Mouse (Mus musculus): ENCODE data around the gene Mkrn2. TPM values are rescaled to one million over a fixed set of nuclear protein-coding genes. Genes with fewer than 3 reads are reported as not detected.

The Mkrn2 gene
- polyA plus RNA-seq, 1 experiment from 2014 or later: 11.6 TPM

- H3K9ac ChIP-seq (replicated peaks): no peak overlapping the region
- ATAC-seq (no peak), DNase-seq (no peak)
- H3K36me3 ChIP-seq (replicated peaks; ENCODE audit: insufficient read depth, low read length): peaks cover 15% of the 10 kb centered on the region
- H3K4me2 ChIP-seq (ENCODE audit: low read depth, low read length): no peak overlapping the region
- no peak overlapping the region for H3K27ac ChIP-seq (ENCODE audit: low read depth)
- no peaks in the 10 kb centered on the region for H3K4me1 ChIP-seq (ENCODE audit: insufficient read depth)
- no peak overlapping the region for H3K4me3 ChIP-seq (ENCODE audit: low read depth, low read length)
- no peak for TF ChIP-seq EP300 (IDR thresholded peaks at IDR 0.05; ENCODE audit: low read depth)
- TF ChIP-seq CTCF (IDR thresholded peaks at IDR 0.05; ENCODE audit: low read depth): no peak
- no peaks in the 10 kb centered on the region for H3K27me3 ChIP-seq (ENCODE audit: insufficient read depth, low read length)
- 85% methylated on average over 7 of the region's 7 CpGs for WGBS (ENCODE audit: insufficient replicate concordance)
- H3K9me3 ChIP-seq (ENCODE audit: low read length): no peaks in the 10 kb centered on the region
These were observed 27.5 kb upstream of the Mkrn2 start for GRCm38 (mm10) chr6:115574171-115574570.

DNA sequence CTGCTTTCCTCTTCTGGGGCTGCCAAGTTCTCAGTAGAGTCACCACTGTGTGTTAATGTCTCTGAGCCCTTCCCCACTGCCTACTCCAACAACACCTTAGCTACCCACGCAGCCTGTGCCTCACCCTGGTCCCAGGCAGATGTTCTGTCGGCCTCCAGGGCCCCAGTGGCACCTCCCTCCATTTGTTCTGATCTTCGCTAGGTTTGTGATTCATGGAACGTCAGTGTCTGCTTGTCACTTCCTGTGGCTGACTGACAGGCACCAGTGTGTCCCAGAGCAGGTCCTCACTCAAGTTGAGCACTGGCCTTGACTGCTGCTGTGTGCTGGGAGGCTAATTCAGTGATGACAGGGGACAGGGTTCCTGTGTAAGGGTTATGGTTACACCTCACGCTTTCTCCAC lies 24.3 kb upstream of the Mkrn2 start:
- ATAC-seq: no peak
- no peak for DNase-seq
- Histone ChIP-seq H3K27me3 (ENCODE audit: insufficient read depth, low read length) (no peaks in the 10 kb centered on the region), H3K36me3 (replicated peaks; ENCODE audit: insufficient read depth, low read length) (peaks cover 8% of the 10 kb centered on the region; the same call in 1 of the 2 replicates), H3K4me2 (ENCODE audit: low read depth, low read length) (no peak overlapping the region), H3K4me1 (ENCODE audit: insufficient read depth) (no peaks in the 10 kb centered on the region), H3K27ac (ENCODE audit: low read depth) (no peak overlapping the region), H3K9ac (replicated peaks) (no peak overlapping the region), H3K9me3 (ENCODE audit: low read length) (no peaks in the 10 kb centered on the region), H3K4me3 (ENCODE audit: low read depth, low read length) (no peak overlapping the region)
- WGBS (ENCODE audit: insufficient replicate concordance): 71% methylated on average over 5 of the region's 5 CpGs
- TF ChIP-seq EP300 (IDR thresholded peaks at IDR 0.05; ENCODE audit: low read depth) (no peak), CTCF (IDR thresholded peaks at IDR 0.05; ENCODE audit: low read depth) (no peak)

DNA sequence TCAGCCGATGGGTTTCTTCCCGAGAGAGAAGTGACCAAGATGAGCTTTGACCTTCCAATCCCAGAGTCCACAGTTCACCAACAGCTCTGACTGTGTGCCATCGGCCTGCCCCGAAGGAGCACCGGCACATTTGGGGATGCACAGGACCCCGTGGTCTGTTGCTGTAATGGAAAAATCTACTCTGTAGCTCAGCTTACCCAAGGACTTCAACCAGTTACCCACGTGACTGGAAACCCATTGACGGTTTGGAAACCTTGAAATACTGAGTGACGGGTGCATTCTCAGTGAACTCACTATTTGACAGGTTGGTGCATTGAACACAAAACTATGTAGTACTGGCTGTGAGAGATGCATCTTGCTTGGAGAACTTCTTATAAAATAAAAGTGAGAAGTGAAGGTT lies 23.8 kb upstream of the Mkrn2 start:
- DNase-seq (no peak), ATAC-seq (no peak)
- Histone ChIP-seq H3K9me3 (ENCODE audit: low read length) (no peaks in the 10 kb centered on the region), H3K36me3 (replicated peaks; ENCODE audit: insufficient read depth, low read length) (peaks cover 8% of the 10 kb centered on the region; the same call in 1 of the 2 replicates), H3K4me1 (ENCODE audit: insufficient read depth) (no peaks in the 10 kb centered on the region; the same call in 1 of the 2 replicates), H3K9ac (replicated peaks) (no peak overlapping the region), H3K4me3 (ENCODE audit: low read depth, low read length) (no peak overlapping the region), H3K27me3 (ENCODE audit: insufficient read depth, low read length) (no peaks in the 10 kb centered on the region), H3K27ac (ENCODE audit: low read depth) (no peak overlapping the region), H3K4me2 (ENCODE audit: low read depth, low read length) (no peak overlapping the region)
- 80% methylated on average over 9 of the region's 9 CpGs for WGBS (ENCODE audit: insufficient replicate concordance)
- TF ChIP-seq CTCF (IDR thresholded peaks at IDR 0.05; ENCODE audit: low read depth): no peak
- TF ChIP-seq EP300 (IDR thresholded peaks at IDR 0.05; ENCODE audit: low read depth): no peak

- Histone ChIP-seq H3K4me3 (ENCODE audit: low read depth, low read length) (no peak overlapping the region), H3K27ac (ENCODE audit: low read depth) (no peak overlapping the region), H3K4me1 (ENCODE audit: insufficient read depth) (no peaks in the 10 kb centered on the region; the same call in 1 of the 2 replicates), H3K9me3 (ENCODE audit: low read length) (no peaks in the 10 kb centered on the region), H3K36me3 (replicated peaks; ENCODE audit: insufficient read depth, low read length) (peaks cover 8% of the 10 kb centered on the region; the same call in 1 of the 2 replicates), H3K4me2 (ENCODE audit: low read depth, low read length) (no peak overlapping the region), H3K27me3 (ENCODE audit: insufficient read depth, low read length) (no peaks in the 10 kb centered on the region), H3K9ac (replicated peaks) (no peak overlapping the region)
- DNase-seq: no peak
- no peak for ATAC-seq
- WGBS (ENCODE audit: insufficient replicate concordance): 71% methylated on average over 3 of the region's 3 CpGs
- TF ChIP-seq CTCF (IDR thresholded peaks at IDR 0.05; ENCODE audit: low read depth): no peak
- TF ChIP-seq EP300 (IDR thresholded peaks at IDR 0.05; ENCODE audit: low read depth): no peak
These were observed 20.9 kb upstream of the Mkrn2 start for GRCm38 (mm10) chr6:115580810-115581209.

DNA sequence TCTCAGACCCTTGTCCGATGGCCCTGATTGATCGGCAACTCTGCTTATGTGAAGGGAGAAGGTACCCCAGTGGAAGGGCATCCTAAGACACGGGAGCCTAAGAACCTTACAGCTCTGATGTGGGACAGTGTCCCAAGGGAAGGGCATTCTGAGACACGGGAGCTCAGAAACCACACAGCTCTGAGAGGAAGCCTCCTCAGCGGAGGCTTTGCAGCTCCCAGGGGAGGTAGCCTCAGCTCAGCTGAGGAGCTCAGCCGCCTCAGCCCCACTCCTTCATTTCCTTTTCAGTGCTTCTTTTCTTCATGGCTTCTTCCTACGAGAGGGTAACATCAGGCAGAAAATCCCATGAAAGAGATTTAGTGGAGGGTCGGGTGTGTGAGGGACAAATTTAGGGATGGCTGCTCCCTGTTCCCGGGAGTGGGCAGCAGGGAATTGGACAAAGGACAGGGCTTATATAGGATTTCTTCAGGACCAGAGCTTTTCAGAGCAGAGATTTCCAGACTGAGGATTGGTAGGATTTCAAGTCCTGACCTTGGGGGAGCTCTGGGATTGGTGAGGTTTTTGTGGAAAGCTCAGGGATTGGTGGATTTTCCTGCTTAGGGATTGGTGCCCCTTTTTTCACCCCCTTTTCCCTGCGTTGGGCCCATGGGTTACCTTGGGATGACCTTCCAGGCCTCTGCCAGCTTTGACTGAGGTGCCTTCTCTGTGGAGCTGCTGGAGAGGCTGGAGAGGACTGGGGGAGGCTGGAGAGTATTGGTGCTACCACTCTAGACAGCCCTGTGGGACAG lies 19.2 kb upstream of the Mkrn2 start:
- Histone ChIP-seq H3K9me3 (ENCODE audit: low read length) (no peaks in the 10 kb centered on the region), H3K4me1 (ENCODE audit: insufficient read depth) (no peaks in the 10 kb centered on the region; the same call in 1 of the 2 replicates), H3K4me2 (ENCODE audit: low read depth, low read length) (no peak overlapping the region), H3K27ac (ENCODE audit: low read depth) (no peak overlapping the region), H3K4me3 (ENCODE audit: low read depth, low read length) (no peak overlapping the region), H3K9ac (replicated peaks) (no peak overlapping the region), H3K36me3 (replicated peaks; ENCODE audit: insufficient read depth, low read length) (peaks cover 1% of the 10 kb centered on the region; the same call in 1 of the 2 replicates), H3K27me3 (ENCODE audit: insufficient read depth, low read length) (no peaks in the 10 kb centered on the region)
- no peak for ATAC-seq
- no peak for TF ChIP-seq CTCF (IDR thresholded peaks at IDR 0.05; ENCODE audit: low read depth)
- TF ChIP-seq EP300 (IDR thresholded peaks at IDR 0.05; ENCODE audit: low read depth): no peak
- 72% methylated on average over 10 of the region's 10 CpGs for WGBS (ENCODE audit: insufficient replicate concordance)
- no peak for DNase-seq

DNA sequence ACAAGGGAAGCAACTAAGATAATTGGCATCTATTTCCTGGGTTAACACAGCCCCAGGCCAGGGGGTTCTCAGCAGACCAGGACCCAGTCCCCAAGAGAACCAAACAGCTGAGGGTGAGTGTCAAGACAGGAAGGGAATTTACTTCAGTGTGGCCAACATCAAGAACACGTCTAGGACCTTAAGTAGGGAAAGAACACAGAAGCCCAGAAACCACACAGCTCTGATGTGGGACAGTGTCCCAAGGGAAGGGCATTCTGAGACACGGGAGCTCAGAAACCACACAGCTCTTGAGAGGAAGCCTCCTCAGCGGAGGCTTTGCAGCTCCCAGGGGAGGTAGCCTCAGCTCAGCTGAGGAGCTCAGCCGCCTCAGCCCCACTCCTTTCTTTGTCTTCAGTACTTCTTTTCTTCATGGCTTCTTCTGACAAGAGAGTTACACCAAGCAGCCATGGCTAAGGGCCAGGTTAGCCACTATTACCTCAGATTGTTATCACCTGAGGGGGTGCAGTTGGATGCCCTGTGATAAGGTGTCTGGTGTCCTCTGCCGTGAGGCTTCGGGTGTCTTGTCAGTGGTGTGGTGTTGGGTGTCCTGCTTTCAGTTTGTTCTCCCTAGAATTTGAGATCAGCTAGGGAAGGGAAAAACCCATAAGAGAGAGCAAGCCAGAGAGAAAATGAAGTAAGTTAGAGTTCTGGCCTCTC lies 18.1 kb upstream of the Mkrn2 start:
- no peak for DNase-seq
- Histone ChIP-seq H3K4me3 (ENCODE audit: low read depth, low read length) (no peak overlapping the region), H3K9me3 (ENCODE audit: low read length) (no peaks in the 10 kb centered on the region), H3K4me1 (ENCODE audit: insufficient read depth) (no peaks in the 10 kb centered on the region; the same call in 1 of the 2 replicates), H3K27ac (ENCODE audit: low read depth) (no peak overlapping the region), H3K27me3 (ENCODE audit: insufficient read depth, low read length) (no peaks in the 10 kb centered on the region), H3K36me3 (replicated peaks; ENCODE audit: insufficient read depth, low read length) (no peaks in the 10 kb centered on the region), H3K4me2 (ENCODE audit: low read depth, low read length) (no peak overlapping the region), H3K9ac (replicated peaks) (no peak overlapping the region)
- TF ChIP-seq CTCF (IDR thresholded peaks at IDR 0.05; ENCODE audit: low read depth) (no peak), EP300 (IDR thresholded peaks at IDR 0.05; ENCODE audit: low read depth) (no peak)
- 53% methylated on average over 6 of the region's 6 CpGs for WGBS (ENCODE audit: insufficient replicate concordance)
- no peak for ATAC-seq

Data from liver, postnatal 0 days (tissue).